In genomic region chr2:109278036-109278435, GRCm38 (mm10) we compare ENCODE assay signal across 8 mouse cellular contexts. TPM values are rescaled to one million over a fixed set of nuclear protein-coding genes. Genes with fewer than 3 reads are reported as not detected.
A peak's percentile ranks its signal among the peaks of the same experiment; 100 is the strongest.
DNase-seq lines count a peak whose midpoint lies in the region; ATAC-seq and TF ChIP-seq lines count a peak whose summit lies in the region.

No protein-coding gene starts in this region.

- no peaks in the 10 kb centered on the region for H3K27me3 ChIP-seq in erythroblast, embryonic 14.5 days (ENCODE audit: control insufficient read depth)
- no peaks in the 10 kb centered on the region for H3K27me3 ChIP-seq in heart, embryonic 15.5 days
- H3K27me3 ChIP-seq in liver, postnatal 0 days (ENCODE audit: insufficient read depth, low read length) = no peaks in the 10 kb centered on the region
- H3K27me3 ChIP-seq in neural tube, embryonic 13.5 days = no peaks in the 10 kb centered on the region
- no peaks in the 10 kb centered on the region for H3K27me3 ChIP-seq in testis, adult 2 months (ENCODE audit: control insufficient read depth, insufficient read depth, low read length)

- H3K9me3 ChIP-seq in erythroblast, embryonic 14.5 days (ENCODE audit: control insufficient read depth, low read length) = no peaks in the 10 kb centered on the region
- no peaks in the 10 kb centered on the region for H3K9me3 ChIP-seq in heart, embryonic 15.5 days (replicated peaks)
- H3K9me3 ChIP-seq in liver, postnatal 0 days (ENCODE audit: low read length) = no peaks in the 10 kb centered on the region
- H3K9me3 ChIP-seq in neural tube, embryonic 13.5 days = no peaks in the 10 kb centered on the region

- no peak; the same call in 1 of the 2 replicates for TF ChIP-seq EP300 in liver, postnatal 0 days (IDR thresholded peaks at IDR 0.05; ENCODE audit: low read depth)

- peaks cover 7% of the 10 kb centered on the region for H3K36me3 ChIP-seq in erythroblast, embryonic 14.5 days (ENCODE audit: control insufficient read depth)
- no peaks in the 10 kb centered on the region for H3K36me3 ChIP-seq in heart, embryonic 15.5 days
- H3K36me3 ChIP-seq in liver, postnatal 0 days (replicated peaks; ENCODE audit: insufficient read depth, low read length) = no peaks in the 10 kb centered on the region; the same call in 1 of the 2 replicates
- no peaks in the 10 kb centered on the region for H3K36me3 ChIP-seq in neural tube, embryonic 13.5 days
- no peaks in the 10 kb centered on the region for H3K36me3 ChIP-seq in testis, adult 2 months (ENCODE audit: control insufficient read depth, insufficient read depth, low read length)

- H3K4me3 ChIP-seq in erythroblast, embryonic 14.5 days (replicated peaks) = peak overlapping the region; percentile 88
- peak overlapping the region; percentile 78 for H3K4me3 ChIP-seq in heart, embryonic 15.5 days
- peak overlapping the region; percentile 77 for H3K4me3 ChIP-seq in liver, postnatal 0 days (ENCODE audit: low read depth, low read length)
- H3K4me3 ChIP-seq in neural tube, embryonic 13.5 days = peak overlapping the region; percentile 42
- H3K4me3 ChIP-seq in testis, adult 2 months (ENCODE audit: control insufficient read depth, low read depth, low read length) = peak overlapping the region; percentile 99

- peak overlapping the region; percentile 50; the same call in 1 of the 2 replicates for H3K27ac ChIP-seq in heart, embryonic 15.5 days
- peak overlapping the region; percentile 64 for H3K27ac ChIP-seq in liver, postnatal 0 days (ENCODE audit: low read depth)
- 0 out of 2 replicates have a peak overlapping the region, but pooled peaks have one; percentile 18 for H3K27ac ChIP-seq in neural tube, embryonic 13.5 days (replicated peaks)
- peak overlapping the region; percentile 87 for H3K27ac ChIP-seq in testis, adult 2 months (ENCODE audit: control insufficient read depth, insufficient read depth, low read depth, low read length)

- H3K4me1 ChIP-seq in erythroblast, embryonic 14.5 days (ENCODE audit: control insufficient read depth) = peaks cover 37% of the 10 kb centered on the region
- H3K4me1 ChIP-seq in heart, embryonic 15.5 days (replicated peaks) = peaks cover 16% of the 10 kb centered on the region
- peaks cover 5% of the 10 kb centered on the region for H3K4me1 ChIP-seq in liver, postnatal 0 days (ENCODE audit: insufficient read depth)
- peaks cover 19% of the 10 kb centered on the region for H3K4me1 ChIP-seq in neural tube, embryonic 13.5 days (replicated peaks)
- H3K4me1 ChIP-seq in testis, adult 2 months (ENCODE audit: control insufficient read depth, insufficient read depth, low read length) = 0 out of 2 replicates have a peak, but pooled peaks cover 2% of the 10 kb centered on the region

- no peak for ATAC-seq in heart, embryonic 15.5 days (replicated peaks; ENCODE audit: insufficient number of reproducible peaks, insufficient read depth, low FRiP score, low read depth)
- ATAC-seq in liver, postnatal 0 days = no peak
- no peak for ATAC-seq in neural tube, embryonic 13.5 days (ENCODE audit: low read depth)

- peak; percentile 11 to 26 for DNase-seq in CD8-positive naive resting alpha-beta T cell, adult 2 months (ENCODE audit: low read depth in 2 of 2, low spot score in 2 of 2)
- DNase-seq in brain, adult 2 months (ENCODE audit: low read depth, low spot score) = peak; percentile 75
- peak; percentile 63 to 78 for DNase-seq in kidney, postnatal 25 days
- DNase-seq in liver, postnatal 0 days = peak; percentile 65

- TF ChIP-seq POLR2A in testis, adult 2 months (IDR thresholded peaks at IDR 0.05; ENCODE audit: control insufficient read depth, low read depth, low read length) = peak; percentile 71; the same call in 1 of the 2 replicates

- whole genome bisulfite sequencing in heart, embryonic 15.5 days = 0% methylated on average over 16 of the region's 16 CpGs
- WGBS in liver, postnatal 0 days (ENCODE audit: insufficient replicate concordance) = 1% methylated on average over 16 of the region's 16 CpGs
- WGBS in neural tube, embryonic 13.5 days = 1% methylated on average over 16 of the region's 16 CpGs

- TF ChIP-seq CTCF in liver, postnatal 0 days (IDR thresholded peaks at IDR 0.05; ENCODE audit: low read depth) = no peak
- TF ChIP-seq CTCF in testis, adult 2 months (IDR thresholded peaks at IDR 0.05; ENCODE audit: control insufficient read depth, insufficient read depth, insufficient replicate concordance, low read depth, low read length) = no peak

- peak overlapping the region; percentile 71 for H3K9ac ChIP-seq in heart, embryonic 15.5 days
- H3K9ac ChIP-seq in liver, postnatal 0 days (replicated peaks) = peak overlapping the region; percentile 77
- peak overlapping the region; percentile 66 for H3K9ac ChIP-seq in neural tube, embryonic 13.5 days

- H3K4me2 ChIP-seq in heart, embryonic 15.5 days = peak overlapping the region; percentile 73
- H3K4me2 ChIP-seq in liver, postnatal 0 days (ENCODE audit: low read depth, low read length) = peak overlapping the region; percentile 81
- H3K4me2 ChIP-seq in neural tube, embryonic 13.5 days = peak overlapping the region; percentile 54

RNA-seq across cellular contexts. Expression of gene Kif18a, which starts 2.5 kb away (rescaled TPM):
- polyA plus RNA-seq in erythroblast, embryonic 14.5 days (2012) = 0.23 and 0.39 TPM in 2 replicates
- 9.4 and 10.5 TPM in 2 replicates for polyA plus RNA-seq in heart, embryonic 15.5 days (2015; fragmentation: Nextera tagmentation; extraction: Ambion mirVana)
- 8.4 and 9.3 TPM in 2 replicates for polyA plus RNA-seq in liver, postnatal 0 days (2015; fragmentation: Nextera tagmentation; extraction: Ambion mirVana)
- 4.5 and 6.4 TPM in 2 replicates for polyA plus RNA-seq in neural tube, embryonic 13.5 days (2015; fragmentation: Nextera tagmentation; extraction: Ambion mirVana)
- polyA plus RNA-seq in testis, adult 2 months (2012; rRNA removed) = 3.3 and 3.8 TPM in 2 replicates

RNA-seq across cellular contexts. Expression of gene Mettl15, which starts 2.5 kb away (rescaled TPM):
- 0.12 and 0.17 TPM in 2 replicates for polyA plus RNA-seq in erythroblast, embryonic 14.5 days (2012)
- polyA plus RNA-seq in heart, embryonic 15.5 days (2015; fragmentation: Nextera tagmentation; extraction: Ambion mirVana) = 15.7 and 16.5 TPM in 2 replicates
- polyA plus RNA-seq in liver, postnatal 0 days (2015; fragmentation: Nextera tagmentation; extraction: Ambion mirVana) = 4.1 and 4.4 TPM in 2 replicates
- 7.5 and 9.7 TPM in 2 replicates for polyA plus RNA-seq in neural tube, embryonic 13.5 days (2015; fragmentation: Nextera tagmentation; extraction: Ambion mirVana)
- polyA plus RNA-seq in testis, adult 2 months (2012; rRNA removed) = 3.5 and 3.7 TPM in 2 replicates

Comparison
In these comparisons a context has a peak if more than half of its experiments do, and no peak if none do; other contexts are left out.
1. DNase-seq: peak in every context shown above with its lines; median percentile 75 in brain, adult 2 months; 70 in kidney, postnatal 25 days; 65 in liver, postnatal 0 days; 18 in CD8-positive naive resting alpha-beta T cell, adult 2 months.
2. H3K4me3 ChIP-seq: peak in every context shown above with its lines; median percentile 99 in testis, adult 2 months; 88 in erythroblast, embryonic 14.5 days; 78 in heart, embryonic 15.5 days; 77 in liver, postnatal 0 days; 42 in neural tube, embryonic 13.5 days.
3. H3K27ac ChIP-seq: peak in every context shown above with its lines; median percentile 87 in testis, adult 2 months; 64 in liver, postnatal 0 days; 50 in heart, embryonic 15.5 days; 18 in neural tube, embryonic 13.5 days.